In the genomic region with DNA sequence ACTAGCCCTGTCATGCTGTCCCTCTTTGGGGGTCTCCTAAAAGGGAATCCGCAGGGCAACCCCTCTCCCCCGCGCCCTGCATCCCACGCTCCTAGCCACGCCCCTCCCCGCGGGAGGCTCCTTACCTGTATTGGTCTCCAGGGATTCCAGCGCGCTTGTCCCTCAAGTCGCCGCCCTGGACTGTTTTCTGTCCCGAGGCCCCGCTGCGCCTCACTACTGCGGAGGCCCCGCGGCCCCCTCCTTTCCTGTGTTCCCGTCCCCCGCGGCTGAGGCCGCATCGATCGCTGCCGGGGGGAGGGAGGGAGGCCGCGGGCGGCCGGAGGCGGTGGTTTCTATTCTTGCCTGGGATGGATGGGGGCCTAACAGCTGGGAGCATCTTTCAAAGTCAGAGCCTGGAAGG, we compare ENCODE assay signal across 8 mouse cellular contexts. TPM values are rescaled to one million over a fixed set of nuclear protein-coding genes. Genes with fewer than 3 reads are reported as not detected.
DNase-seq lines count a peak whose midpoint lies in the region; ATAC-seq lines count a peak whose summit lies in the region.

A gene (minus strand): TSS at position 212 of the 400 bp plus-strand sequence.

- H3K9me3 ChIP-seq in megakaryocyte, embryonic 14.5 days = peaks cover 16% of the 10 kb centered on the region
- H3K9me3 ChIP-seq in limb, embryonic 12.5 days = no peaks in the 10 kb centered on the region
- no peaks in the 10 kb centered on the region for H3K9me3 ChIP-seq in stomach, embryonic 15.5 days

- DNase-seq in cerebellum, postnatal 10 days = peak; percentile 19 to 28
- DNase-seq in cerebellum, adult 9-11 months = no peak
- no peak for DNase-seq in yolk sac, embryonic 10.5 days (ENCODE audit: low spot score)
- no peak for DNase-seq in spleen, postnatal 4 days (ENCODE audit: low spot score in 2 of 2)

- no peak for ATAC-seq in megakaryocyte, adult 5-6 weeks (ENCODE audit: poor library complexity, severe bottlenecking)
- ATAC-seq in limb, embryonic 12.5 days (ENCODE audit: insufficient number of reproducible peaks, insufficient read depth, low FRiP score, low TSS enrichment, low read depth) = no peak
- no peak for ATAC-seq in stomach, embryonic 15.5 days (ENCODE audit: insufficient read depth, low FRiP score, low read depth)

- peaks cover 59% of the 10 kb centered on the region for H3K4me1 ChIP-seq in megakaryocyte, embryonic 14.5 days
- peaks cover 30% of the 10 kb centered on the region for H3K4me1 ChIP-seq in limb, embryonic 12.5 days (replicated peaks)
- peaks cover 17% of the 10 kb centered on the region for H3K4me1 ChIP-seq in stomach, embryonic 15.5 days

- H3K4me3 ChIP-seq in megakaryocyte, embryonic 14.5 days (replicated peaks) = peak within 1 kb of the TSS; percentile 71
- peak within 1 kb of the TSS; percentile 41 for H3K4me3 ChIP-seq in limb, embryonic 12.5 days (replicated peaks)
- peak within 1 kb of the TSS; percentile 33 for H3K4me3 ChIP-seq in stomach, embryonic 15.5 days (replicated peaks)

- peak within 1 kb of the TSS; percentile 70 for H3K4me2 ChIP-seq in limb, embryonic 12.5 days
- H3K4me2 ChIP-seq in stomach, embryonic 15.5 days = peak within 1 kb of the TSS; percentile 59

- under 1% methylated on average over 29 of the region's 29 CpGs for WGBS in limb, embryonic 12.5 days
- 1% methylated on average over 24 of the region's 29 CpGs for WGBS in stomach, embryonic 15.5 days

- H3K27ac ChIP-seq in limb, embryonic 12.5 days = no peak within 1 kb of the TSS
- no peak within 1 kb of the TSS for H3K27ac ChIP-seq in stomach, embryonic 15.5 days

- H3K27me3 ChIP-seq in megakaryocyte, embryonic 14.5 days (replicated peaks) = peaks cover 75% of the 10 kb centered on the region
- peaks cover 90% of the 10 kb centered on the region for H3K27me3 ChIP-seq in limb, embryonic 12.5 days
- H3K27me3 ChIP-seq in stomach, embryonic 15.5 days (replicated peaks) = peaks cover 61% of the 10 kb centered on the region

- peak within 1 kb of the TSS; percentile 50; the same call in 1 of the 2 replicates for H3K9ac ChIP-seq in limb, embryonic 12.5 days (replicated peaks)
- H3K9ac ChIP-seq in stomach, embryonic 15.5 days = no peak within 1 kb of the TSS

- H3K36me3 ChIP-seq in megakaryocyte, embryonic 14.5 days (replicated peaks; ENCODE audit: low read length) = no peaks in the 10 kb centered on the region
- no peaks in the 10 kb centered on the region for H3K36me3 ChIP-seq in limb, embryonic 12.5 days
- H3K36me3 ChIP-seq in stomach, embryonic 15.5 days = no peaks in the 10 kb centered on the region

RNA-seq across cellular contexts. Expression of the gene that starts here (rescaled TPM):
- polyA plus RNA-seq in megakaryocyte, embryonic 14.5 days (2012; ENCODE audit: insufficient read depth, low replicate concordance) = not detected in 2 replicates
- total RNA-seq in megakaryocyte, adult 5-6 weeks (2015) = not detected in 2 replicates
- not detected in 2 replicates for total RNA-seq in megakaryocyte, adult 5-6 weeks (2017)
- 1.1 and 1.3 TPM in 2 replicates for polyA plus RNA-seq in limb, embryonic 12.5 days (2016; fragmentation: Nextera tagmentation; extraction: Ambion mirVana)
- 0.14 and 0.28 TPM in 2 replicates for polyA plus RNA-seq in stomach, embryonic 15.5 days (2015; fragmentation: Nextera tagmentation; extraction: Ambion mirVana)

Comparison
In these comparisons a context has a peak if more than half of its experiments do, and no peak if none do; other contexts are left out.
1. DNase-seq: peak in cerebellum, postnatal 10 days (2 of 2); none in cerebellum, adult 9-11 months (single experiment), yolk sac, embryonic 10.5 days (single experiment) and spleen, postnatal 4 days (0 of 2).
2. Peak in every context shown above with its lines, with median percentiles within 50 percentile points of each other: H3K4me3 ChIP-seq.